Mouse (Mus musculus): ENCODE results near the gene Sptssa.
A peak's percentile ranks its signal among the peaks of the same experiment; 100 is the strongest.
"Not testable (repeated sequence)": the region's sequence is repeated elsewhere in the genome, so short reads cannot be mapped to it uniquely, and the experiment has no call there.

Gene Sptssa

DNA sequence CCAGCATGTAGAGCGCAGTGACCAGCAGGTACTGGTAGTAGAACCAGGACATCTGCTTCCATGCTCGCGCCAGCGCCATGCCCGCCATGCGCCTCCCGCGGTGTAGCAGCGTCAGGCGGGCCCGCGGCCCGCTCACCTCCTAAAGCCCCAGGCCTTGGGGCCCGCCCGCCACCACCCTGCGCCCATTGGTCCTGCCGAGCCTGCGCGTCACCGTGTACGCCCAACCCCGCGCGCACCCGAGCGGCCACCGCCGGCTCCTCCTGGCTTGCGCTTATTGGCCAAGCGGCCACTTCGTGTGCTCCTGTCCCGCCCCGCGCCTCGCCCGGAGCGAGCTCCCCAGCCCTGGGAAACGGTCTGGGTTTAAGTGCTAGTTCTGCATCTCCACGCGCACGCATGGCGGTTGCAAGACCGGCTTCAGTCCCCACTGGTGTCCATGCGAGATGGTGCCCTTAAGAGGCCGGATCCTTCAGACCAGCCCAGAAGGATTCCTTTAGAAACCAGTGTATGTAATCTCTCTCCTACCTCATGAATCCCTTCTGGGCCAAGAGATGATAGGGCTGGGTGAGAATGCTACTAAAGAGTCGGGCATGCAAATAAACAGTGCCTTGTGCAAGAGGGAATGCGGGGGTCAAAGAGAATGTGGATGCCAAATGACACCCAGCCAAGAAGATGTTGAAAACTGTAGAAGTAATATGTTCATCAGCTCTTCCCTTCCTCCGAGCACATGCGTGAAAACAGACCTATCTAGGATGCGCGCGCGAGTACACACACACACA is at the start of gene Sptssa:
Gene Sptssa (minus strand): TSS at position 178 of the 776 bp plus-strand sequence.
- peak; percentile 96 to 98 for DNase-seq

DNA sequence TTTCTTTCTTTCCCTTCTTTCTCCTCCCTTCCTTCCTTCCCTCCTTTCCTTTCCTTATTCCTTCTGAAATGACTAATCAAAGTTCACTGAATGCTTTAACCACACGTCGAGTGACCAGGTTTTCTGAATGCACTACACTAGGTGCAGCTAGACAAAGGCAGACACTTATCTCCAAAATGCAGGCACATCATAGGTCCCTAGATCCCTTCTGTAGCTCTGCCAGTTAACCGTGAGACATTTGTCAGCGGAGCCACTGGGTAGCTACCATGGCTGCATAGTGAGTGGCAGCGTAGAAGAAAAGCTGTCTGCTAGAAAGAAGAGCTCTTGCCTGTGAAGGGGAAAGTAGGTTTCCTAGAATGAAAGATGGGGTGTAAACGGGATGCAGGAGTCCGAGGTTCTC is 43.0 kb upstream of the Sptssa start:
- DNase-seq: no peak

- DNase-seq: peak in 1 of 2 experiments; percentile 17
These were observed 41.4 kb upstream of the Sptssa start for GRCm38 (mm10) chr12:54697791-54698250.

DNA sequence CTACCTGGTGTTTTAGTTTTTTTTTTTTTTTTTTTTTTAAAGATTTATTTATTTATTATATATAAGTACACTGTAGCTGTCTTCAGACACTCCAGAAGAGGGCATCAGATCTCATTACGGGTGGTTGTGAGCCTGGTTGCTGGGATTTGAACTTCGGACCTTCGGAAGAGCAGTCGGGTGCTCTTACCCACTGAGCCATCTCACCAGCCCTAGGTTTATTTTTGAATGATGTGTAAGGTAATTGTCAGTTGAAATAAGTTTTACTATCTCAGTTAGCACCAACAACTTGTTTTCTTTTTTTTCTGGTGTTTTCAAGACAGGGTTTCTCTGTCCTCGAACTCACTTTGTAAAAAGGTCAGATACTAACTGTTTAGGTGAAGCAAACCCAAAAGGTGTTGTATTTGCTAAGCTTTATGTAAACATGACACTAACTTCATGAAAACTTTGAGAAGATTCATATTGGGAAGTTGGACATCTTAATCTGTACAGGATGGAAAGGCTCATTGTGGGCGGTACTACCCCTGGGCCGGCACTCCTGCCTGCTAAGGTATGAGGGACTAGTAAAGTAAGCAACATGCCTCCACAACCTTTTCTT is 40.7 kb upstream of the Sptssa start:
- peak; percentile 31 to 56 for DNase-seq

GRCm38 (mm10) chr12:54696242-54697002 is 40.0 kb upstream of the Sptssa start:
- peak; percentile 96 to 98 for DNase-seq

GRCm38 (mm10) chr12:54695511-54696241 is 39.3 kb upstream of the Sptssa start, which contains the start of gene Eapp:
Gene Eapp, minus strand, starts transcription at chr12:54695897.
- DNase-seq: peak; percentile 97 to 98

DNA sequence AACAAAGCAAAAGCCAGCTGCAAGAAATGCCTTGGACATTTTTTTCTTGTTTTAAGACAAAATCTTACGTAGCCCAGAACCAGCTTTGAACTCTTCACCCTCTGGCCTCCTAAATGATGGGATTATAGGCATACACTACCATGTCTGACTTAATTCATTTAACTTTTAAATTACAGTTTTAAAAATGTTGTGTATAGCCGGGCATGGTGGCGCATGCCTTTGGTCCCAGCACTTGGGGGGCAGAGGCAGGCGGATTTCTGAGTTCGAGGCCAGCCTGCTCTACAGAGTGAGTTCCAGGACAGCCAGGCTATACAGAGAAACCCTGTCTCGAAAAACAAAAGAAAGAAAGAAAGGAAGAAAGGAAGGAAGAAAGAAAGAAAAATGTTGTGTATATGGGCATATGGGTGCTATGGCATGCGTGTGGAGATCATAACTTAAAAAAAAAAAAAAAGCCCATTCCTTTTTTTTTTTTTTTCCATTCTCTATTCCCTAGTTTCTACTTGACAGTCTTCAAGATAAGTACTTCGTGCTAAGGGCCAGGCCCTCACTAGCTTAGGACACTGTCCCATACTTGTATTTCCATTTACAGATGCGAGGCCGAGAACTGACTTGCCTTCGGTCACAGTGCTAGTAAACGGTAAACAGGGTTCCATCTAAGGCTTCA is 38.6 kb upstream of the Sptssa start:
- DNase-seq: no peak

- no peak for DNase-seq
These were observed 32.7 kb upstream of the Sptssa start for GRCm38 (mm10) chr12:54689082-54689481.

- DNase-seq: peak in 1 of 2 experiments; percentile 14
These were observed 26.8 kb upstream of the Sptssa start for GRCm38 (mm10) chr12:54683182-54683581.

- DNase-seq: no peak
These were observed 20.3 kb upstream of the Sptssa start for GRCm38 (mm10) chr12:54676709-54677108.

GRCm38 (mm10) chr12:54675396-54675795 is 19.0 kb upstream of the Sptssa start:
- no peak for DNase-seq

- no peak for DNase-seq
These were observed 14.9 kb upstream of the Sptssa start for GRCm38 (mm10) chr12:54671262-54671661.

DNA sequence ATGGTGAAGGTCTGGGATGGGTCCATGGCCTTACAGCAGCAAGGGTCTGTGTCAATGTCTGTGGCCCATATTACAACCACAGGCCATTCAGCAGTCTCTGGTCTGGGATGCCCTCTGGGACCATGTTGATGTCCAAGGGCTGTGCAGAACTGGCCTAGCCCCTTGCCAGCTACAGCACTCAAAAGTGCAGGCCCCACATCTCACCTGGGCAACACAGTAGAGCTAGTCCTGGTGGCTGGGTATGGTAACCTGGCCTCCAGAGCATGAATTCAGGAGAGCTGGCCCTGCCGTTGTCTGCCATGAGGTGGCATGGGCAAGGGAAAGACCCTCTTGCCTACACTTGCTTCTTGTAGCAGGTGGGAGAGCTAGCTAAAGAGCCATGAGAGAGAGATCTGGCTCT is 11.8 kb upstream of the Sptssa start:
- no peak for DNase-seq

DNA sequence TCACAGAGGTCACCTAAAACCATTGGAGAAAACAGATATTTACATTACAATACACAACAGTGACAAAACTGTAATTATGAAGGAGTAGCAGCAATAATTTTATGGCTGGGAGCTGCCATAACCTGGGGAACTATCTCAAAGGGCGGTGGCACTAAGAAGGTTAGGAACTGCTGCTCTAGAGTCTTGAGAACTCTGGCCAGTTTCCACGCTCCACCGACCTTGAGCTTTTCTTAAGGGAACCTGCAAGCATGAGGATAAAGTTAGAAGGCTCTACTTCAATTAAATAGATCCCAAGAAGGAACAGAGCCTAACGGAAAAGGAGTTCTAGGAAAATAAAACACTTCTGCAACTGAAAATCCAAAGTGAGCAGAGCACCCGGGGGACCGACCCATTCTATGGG is 9.2 kb upstream of the Sptssa start:
- peak in 1 of 2 experiments; percentile 23 for DNase-seq

DNA sequence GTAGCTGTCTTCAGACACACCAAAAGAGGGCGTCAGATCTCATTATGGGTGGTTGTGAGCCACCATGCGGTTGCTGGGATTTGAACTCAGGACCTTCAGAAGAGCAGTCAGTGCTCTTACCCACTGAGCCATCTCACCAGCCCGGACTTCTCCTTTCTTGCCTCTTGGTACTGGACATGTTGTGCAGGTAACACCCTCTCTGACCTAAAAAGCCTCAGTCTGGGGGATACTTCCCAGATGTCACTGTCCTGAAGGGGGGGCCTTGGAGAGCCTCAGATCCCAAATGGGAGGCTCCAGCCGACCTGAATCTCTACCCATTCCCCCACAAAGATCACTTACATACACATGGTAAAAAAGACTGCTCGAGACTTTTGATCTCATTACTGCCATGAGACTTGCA is 5.1 kb upstream of the Sptssa start:
- not testable (repeated sequence) for DNase-seq

DNA sequence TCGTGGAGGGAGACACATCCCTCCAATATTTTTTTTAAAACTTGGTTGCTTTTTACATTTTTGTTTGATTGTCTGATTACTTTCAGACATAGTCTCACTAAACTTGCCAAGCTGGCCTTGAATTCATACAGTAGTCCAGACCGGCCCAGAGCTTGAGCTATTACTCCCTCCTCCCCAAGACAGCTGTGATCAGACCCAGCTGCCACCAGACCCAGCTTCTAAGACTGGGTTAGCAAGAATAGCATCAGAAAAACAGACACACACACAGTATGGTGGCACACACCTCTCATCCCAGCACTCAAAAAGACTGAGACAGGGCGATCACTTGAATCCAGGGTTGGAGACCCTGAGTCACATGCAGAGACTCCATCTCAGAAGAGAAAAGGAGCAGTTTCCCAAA is 3.5 kb upstream of the Sptssa start:
- DNase-seq: peak; percentile 47 to 55

DNA sequence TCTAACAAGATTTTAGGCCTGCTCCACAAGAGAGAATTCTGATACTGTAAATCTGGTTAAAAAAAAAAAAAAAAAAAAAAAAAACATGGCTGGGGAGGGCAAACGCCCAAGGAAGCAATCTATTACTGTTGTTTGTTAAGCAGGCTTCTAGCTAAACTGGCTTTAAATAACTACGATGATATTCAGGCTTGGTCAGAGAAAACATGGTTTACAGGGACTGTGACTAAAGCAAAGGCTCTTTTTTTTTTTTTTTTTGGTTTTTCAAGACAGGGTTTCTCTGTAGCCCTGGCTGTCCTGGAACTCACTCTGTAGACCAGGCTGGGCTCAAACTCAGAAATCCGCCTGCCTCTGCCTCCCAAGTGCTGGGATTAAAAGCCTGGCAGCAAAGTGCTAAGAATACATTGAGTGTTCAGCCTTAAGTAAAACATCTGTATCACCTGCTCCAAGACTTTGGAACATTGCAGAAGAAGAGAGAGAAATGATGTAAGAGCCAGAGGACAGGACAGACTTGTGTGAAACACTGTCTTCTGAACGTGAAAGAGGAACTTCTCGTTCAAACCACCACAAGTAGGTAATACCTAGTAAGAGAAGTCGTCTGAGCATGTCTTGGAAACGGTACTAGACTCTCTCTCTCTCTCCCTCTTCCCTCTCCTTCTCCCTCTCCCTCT is 2.2 kb upstream of the Sptssa start:
- DNase-seq: no peak

DNA sequence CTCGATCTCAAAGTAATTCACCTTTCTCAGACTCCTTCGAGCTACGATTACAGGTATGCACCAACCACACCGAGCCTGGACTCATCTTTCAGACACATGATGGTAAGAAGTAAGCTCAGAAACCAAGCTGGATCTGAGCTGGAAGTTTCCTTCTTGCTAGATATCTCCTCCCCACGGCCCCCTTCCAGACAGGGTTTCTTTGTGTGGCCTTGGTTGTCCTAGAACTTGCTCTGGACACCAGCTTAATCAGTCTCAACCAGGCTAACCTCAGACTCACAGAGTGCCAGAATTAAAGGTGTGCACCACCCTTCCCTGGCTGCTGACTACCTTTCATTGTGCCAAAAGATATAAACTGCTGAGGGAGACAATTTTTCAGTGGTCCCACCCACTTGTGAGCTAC is 1.6 kb upstream of the Sptssa start:
- no peak for DNase-seq

DNA sequence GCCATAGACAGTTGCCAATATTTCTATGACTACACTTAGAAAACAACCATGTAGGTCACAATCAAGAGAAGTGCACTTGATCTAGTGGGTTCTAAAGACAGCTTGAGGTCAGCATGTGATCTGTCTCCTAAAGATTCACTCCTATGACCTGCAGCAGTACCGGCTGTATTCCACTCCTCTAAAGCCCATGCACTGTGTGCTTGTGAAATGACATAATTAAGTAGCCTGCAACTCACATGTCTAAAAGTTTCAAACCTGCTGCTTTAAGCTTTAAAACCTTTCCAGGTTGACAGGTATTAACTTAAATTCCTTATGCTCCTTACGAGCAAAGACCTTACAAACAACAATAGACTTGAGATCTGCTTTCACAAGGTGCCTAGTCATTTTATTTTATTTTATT is 853 bp upstream of the Sptssa start:
- DNase-seq: no peak

- no peak for DNase-seq
These were observed 356 bp downstream of the Sptssa start for GRCm38 (mm10) chr12:54656039-54656395.

DNA sequence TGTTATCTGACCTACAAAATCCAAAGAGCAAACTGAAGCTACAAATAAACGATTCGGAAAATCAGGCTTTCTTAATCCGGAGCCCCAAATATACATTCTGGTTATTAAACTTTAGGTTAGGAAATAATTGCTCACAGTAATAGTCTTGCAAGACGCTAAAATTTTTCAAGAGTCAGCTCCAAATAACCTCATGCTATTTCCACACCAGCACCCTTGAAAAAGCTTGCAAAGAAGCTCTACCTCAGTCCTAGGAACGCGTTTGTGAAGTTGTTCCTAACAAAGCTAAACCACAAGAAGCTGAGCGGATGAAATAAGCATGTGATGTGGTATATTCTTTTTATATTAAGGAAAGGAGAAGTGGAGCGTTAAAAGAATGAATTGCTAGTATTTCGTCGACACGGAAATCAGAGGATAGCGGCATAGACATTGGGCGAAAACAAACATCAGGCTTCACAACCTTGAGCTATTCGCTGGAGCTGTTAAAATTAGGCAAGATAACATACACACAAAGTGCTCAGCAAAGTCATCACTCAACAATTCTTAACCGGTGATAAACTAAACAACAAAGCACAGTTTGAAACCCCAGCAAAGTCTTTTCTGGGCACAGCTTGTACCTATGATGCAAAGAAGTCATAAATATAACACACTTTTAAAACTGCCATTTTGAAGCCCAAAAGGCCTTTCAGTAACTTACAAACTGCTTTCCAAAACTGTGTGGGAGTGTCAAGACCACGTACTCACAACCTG is 908 bp downstream of the Sptssa start:
- DNase-seq: no peak

Data from kidney, postnatal 4 days (tissue).